Mouse (Mus musculus) spleen, adult 2 months (tissue): ENCODE data around the gene Pdcd1lg2. TPM values are rescaled to one million over a fixed set of nuclear protein-coding genes. Genes with fewer than 3 reads are reported as not detected.

Experiments
- DNase-seq, 2 experiments: peaks; one replicate each; pipeline versions ENCODE4 v3.0.0 to v3.0.0-alpha.2; 2012 to 2021; ENCODE audit warnings: low spot score in 2 of 2, low read depth in 1 of 2
- H3K27ac ChIP-seq: fragments of 200-500 bp; 2 replicates; pipeline ENCODE4 v1.5.1; 2012; ENCODE audit warnings: low read length, inconsistent platforms; ENCODE audit not compliant: insufficient read depth
- H3K27me3 ChIP-seq: fragments of 200-500 bp; 2 replicates; pipeline ENCODE4 v1.6.1; 2012; ENCODE audit warnings: mild to moderate bottlenecking, moderate library complexity, low read length, inconsistent platforms; ENCODE audit not compliant: control insufficient read depth, insufficient read depth
- H3K36me3 ChIP-seq: fragments of 200-500 bp; 2 replicates; pipeline ENCODE4 v1.6.1; 2012; ENCODE audit warnings: mild to moderate bottlenecking, low read length, inconsistent platforms; ENCODE audit not compliant: control insufficient read depth, insufficient read depth
- H3K4me1 ChIP-seq: fragments of 200-500 bp; 2 replicates; pipeline ENCODE4 v1.6.1; 2011; ENCODE audit warnings: inconsistent platforms; ENCODE audit not compliant: control insufficient read depth, insufficient read depth, insufficient read length
- H3K4me3 ChIP-seq: fragments of 200-500 bp; 2 replicates; pipeline ENCODE4 v1.5.1; 2011; ENCODE audit warnings: mild to moderate bottlenecking, inconsistent platforms; ENCODE audit not compliant: insufficient read depth, insufficient read length; ENCODE audit errors: extremely low read depth
- CTCF ChIP-seq: fragments of 200-500 bp; IDR thresholded peaks from 2 replicates; pipeline ENCODE4 v1.5.1; 2011; ENCODE audit warnings: mild to moderate bottlenecking, inconsistent platforms; ENCODE audit not compliant: insufficient read depth, insufficient read length, insufficient replicate concordance; ENCODE audit errors: extremely low read depth
- POLR2A ChIP-seq: fragments of 200-500 bp; IDR thresholded peaks from 2 replicates; pipeline ENCODE4 v1.6.1; 2011; ENCODE audit warnings: low read depth, low read length, inconsistent platforms
- WGBS: fragments of 180-500 bp; shearing (Covaris S2); methylation state at CpG from one replicate; pipeline ENCODE4 v1.1.7; 2018; 5-methylcytosine and 5-hydroxymethylcytosine counted together
- polyA plus RNA-seq: library from polyadenylated mRNA; depleted of rRNA; stranded (reverse); fragments of >200 nt; gene quantifications from 2 replicates; pipeline ENCODE4 v1.2.3, GENCODE M21; 2012

Gene Pdcd1lg2
- polyA plus RNA-seq, 1 experiment = 1.0 TPM

- WGBS = 63% methylated on average over 1 of the region's 1 CpGs
- H3K36me3 ChIP-seq = no peaks in the 10 kb centered on the region
- no peak overlapping the region for H3K4me3 ChIP-seq
- peaks cover 11% of the 10 kb centered on the region; the same call in 1 of the 2 replicates for H3K4me1 ChIP-seq
- no peaks in the 10 kb centered on the region for H3K27me3 ChIP-seq
- no peak for DNase-seq
- H3K27ac ChIP-seq = no peak overlapping the region
- no peak for TF ChIP-seq CTCF
Observed at GRCm38 (mm10) chr19:29500333-29500732, 89.6 kb downstream of the Pdcd1lg2 start.

- peak overlapping the region; percentile 26; the same call in 1 of the 2 replicates for H3K4me3 ChIP-seq
- no peaks in the 10 kb centered on the region for H3K36me3 ChIP-seq
Observed at GRCm38 (mm10) chr19:29501106-29501505, 90.4 kb downstream of the Pdcd1lg2 start.

GRCm38 (mm10) chr19:29501507-29501906, 90.8 kb downstream of the Pdcd1lg2 start:
- 11% methylated on average over 6 of the region's 6 CpGs for WGBS
- Histone ChIP-seq H3K4me3 (peak overlapping the region; percentile 26; the same call in 1 of the 2 replicates), H3K4me1 (peaks cover 10% of the 10 kb centered on the region; the same call in 1 of the 2 replicates)

More at GRCm38 (mm10) chr19:29501106-29501505, 90.4 kb downstream of the Pdcd1lg2 start:
- TF ChIP-seq CTCF = peak; percentile 31; the same call in 1 of the 2 replicates
- TF ChIP-seq POLR2A = no peak
- 52% methylated on average over 11 of the region's 11 CpGs for WGBS
- Histone ChIP-seq H3K27ac (peak overlapping the region; percentile 14), H3K27me3 (no peaks in the 10 kb centered on the region), H3K4me1 (peaks cover 11% of the 10 kb centered on the region; the same call in 1 of the 2 replicates)
- peak in 1 of 2 experiments; percentile 48 for DNase-seq

GRCm38 (mm10) chr19:29504131-29504530, 93.4 kb downstream of the Pdcd1lg2 start:
- WGBS = 86% methylated on average over 2 of the region's 2 CpGs
- DNase-seq = no peak
- Histone ChIP-seq H3K27ac (no peak overlapping the region), H3K36me3 (no peaks in the 10 kb centered on the region), H3K4me1 (peaks cover 5% of the 10 kb centered on the region; the same call in 1 of the 2 replicates), H3K4me3 (no peak overlapping the region), H3K27me3 (no peaks in the 10 kb centered on the region)
- no peak for TF ChIP-seq CTCF

More at GRCm38 (mm10) chr19:29501507-29501906, 90.8 kb downstream of the Pdcd1lg2 start:
- no peaks in the 10 kb centered on the region for H3K36me3 ChIP-seq
- no peaks in the 10 kb centered on the region for H3K27me3 ChIP-seq
- DNase-seq = peak; percentile 68 to 85
- no peak overlapping the region for H3K27ac ChIP-seq
- no peak for TF ChIP-seq POLR2A
- peak; percentile 93; the same call in 1 of the 2 replicates for TF ChIP-seq CTCF

GRCm38 (mm10) chr19:29505617-29506016, 94.9 kb downstream of the Pdcd1lg2 start:
- no peak for TF ChIP-seq POLR2A
- TF ChIP-seq CTCF = no peak
- no peak overlapping the region for H3K27ac ChIP-seq
- no peak for DNase-seq
- no peak overlapping the region for H3K4me3 ChIP-seq
- H3K27me3 ChIP-seq = no peaks in the 10 kb centered on the region
- WGBS = 76% methylated on average over 7 of the region's 7 CpGs
- no peaks in the 10 kb centered on the region for H3K36me3 ChIP-seq
- H3K4me1 ChIP-seq = peaks cover 5% of the 10 kb centered on the region; the same call in 1 of the 2 replicates

- H3K4me1 ChIP-seq = peaks cover 6% of the 10 kb centered on the region
- TF ChIP-seq POLR2A (no peak), CTCF (no peak)
- H3K27ac ChIP-seq = no peak overlapping the region
- no peaks in the 10 kb centered on the region for H3K36me3 ChIP-seq
- no peaks in the 10 kb centered on the region for H3K27me3 ChIP-seq
- 72% methylated on average over 7 of the region's 7 CpGs for WGBS
- no peak overlapping the region for H3K4me3 ChIP-seq
- DNase-seq = no peak
Observed at GRCm38 (mm10) chr19:29508208-29508607, 97.5 kb downstream of the Pdcd1lg2 start.

- Histone ChIP-seq H3K36me3 (no peaks in the 10 kb centered on the region), H3K27me3 (no peaks in the 10 kb centered on the region), H3K4me3 (no peak overlapping the region), H3K4me1 (peaks cover 8% of the 10 kb centered on the region), H3K27ac (no peak overlapping the region)
- WGBS = 88% methylated on average over 7 of the region's 7 CpGs
- TF ChIP-seq POLR2A = no peak
- no peak for TF ChIP-seq CTCF
- no peak for DNase-seq
Observed at GRCm38 (mm10) chr19:29509857-29510256, 99.1 kb downstream of the Pdcd1lg2 start.
